Mouse (Mus musculus): Measurements from ENCODE around the gene Igsf3. TPM values are rescaled to one million over a fixed set of nuclear protein-coding genes. Genes with fewer than 3 reads are reported as not detected.

The Igsf3 gene
- polyA plus RNA-seq (2012; rRNA removed) (20.4 and 27.4 TPM in 2 replicates), polyA plus RNA-seq (2014; fragmentation: Nextera tagmentation; extraction: Ambion mirVana) (38.4 and 43.2 TPM in 2 replicates)

DNA sequence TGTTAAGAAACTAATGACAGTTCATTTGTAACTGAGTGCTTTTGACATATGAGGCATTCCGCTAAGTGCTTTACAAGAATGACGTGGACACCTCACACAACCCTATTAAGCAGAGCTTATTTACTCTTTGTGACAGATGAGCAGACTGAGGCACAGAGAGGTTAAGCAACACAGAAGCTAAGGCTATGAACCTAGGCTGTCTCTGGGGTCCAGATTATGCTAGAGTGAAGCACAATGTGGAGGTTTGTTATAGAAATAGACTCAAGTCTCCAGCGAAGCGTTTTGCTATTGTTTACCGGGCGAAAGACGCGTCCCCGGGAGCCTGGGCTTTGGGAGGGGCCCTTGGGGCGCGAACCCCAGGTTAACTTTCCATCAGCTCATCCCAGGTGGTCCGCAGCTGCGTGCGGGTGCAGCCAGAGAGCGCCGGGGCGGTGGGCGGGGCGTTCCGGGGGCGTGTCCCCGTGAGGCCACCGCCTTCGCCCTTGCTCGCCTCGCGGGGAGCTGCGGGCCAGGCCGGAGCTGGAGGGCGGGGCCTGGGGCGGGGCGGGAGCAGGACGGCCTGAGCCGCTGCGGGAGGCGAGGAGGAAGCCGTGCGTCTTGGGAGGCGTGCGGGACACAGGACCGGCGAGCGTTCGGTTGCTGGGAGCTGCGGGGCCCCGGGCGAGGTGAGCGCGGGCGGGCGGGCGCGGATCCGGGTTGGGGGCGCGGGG is at the start of gene Igsf3:
Igsf3 (plus strand) TSS at position 546 of the 710 bp plus-strand sequence.
- Histone ChIP-seq H3K4me1 (ENCODE audit: control insufficient read depth, insufficient read depth, low read length) (peaks cover 34% of the 10 kb centered on the region), H3K4me2 (replicated peaks; ENCODE audit: low read depth, low read length, severe bottlenecking) (peak within 1 kb of the TSS; percentile 91), H3K9me3 (ENCODE audit: control insufficient read depth, low read length) (no peaks in the 10 kb centered on the region), H3K4me3 (replicated peaks; ENCODE audit: low read length) (peak within 1 kb of the TSS; percentile 82), H3K27ac (replicated peaks; ENCODE audit: low read depth, low read length) (peak within 1 kb of the TSS; percentile 72), H3K27me3 (ENCODE audit: control insufficient read depth, insufficient read depth, low read length) (no peaks in the 10 kb centered on the region), H3K9ac (ENCODE audit: low read depth, low read length, severe bottlenecking) (peak within 1 kb of the TSS; percentile 87), H3K36me3 (ENCODE audit: control insufficient read depth, insufficient read depth, low read length) (no peaks in the 10 kb centered on the region)
- peak; percentile 92 for ATAC-seq (ENCODE audit: low FRiP score, low read depth)
- peak; percentile 80 for DNase-seq (ENCODE audit: low spot score)
- 0 out of 2 replicates have a peak, but pooled peaks have one; percentile 57 for TF ChIP-seq POLR2A (IDR thresholded peaks at IDR 0.05; ENCODE audit: borderline replicate concordance, extremely low read depth, insufficient read depth, insufficient read length)
- WGBS = 5% methylated on average over 40 of the region's 56 CpGs

DNA sequence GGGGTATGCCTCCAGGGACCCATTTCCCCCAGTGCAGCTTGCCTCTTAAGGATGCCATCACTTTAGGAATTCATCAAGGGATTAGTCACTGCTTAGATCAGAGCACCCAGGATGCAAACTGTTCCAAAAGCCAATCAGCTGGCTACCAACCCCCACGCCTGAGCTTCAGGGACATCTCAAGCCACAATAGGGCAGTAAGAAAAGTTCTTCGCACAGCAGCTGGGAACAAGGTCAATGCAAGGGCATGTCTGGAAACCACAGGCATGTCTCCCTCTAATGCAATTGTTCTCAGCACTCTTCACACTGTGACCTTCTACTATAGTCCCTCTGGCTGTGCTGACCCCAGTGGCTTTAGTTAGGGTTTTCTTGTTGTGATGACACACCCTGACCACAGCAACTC is 49.6 kb upstream of the Igsf3 start:
- Histone ChIP-seq H3K9ac (ENCODE audit: low read depth, low read length, severe bottlenecking) (no peak overlapping the region), H3K27ac (replicated peaks; ENCODE audit: low read depth, low read length) (no peak overlapping the region), H3K36me3 (ENCODE audit: control insufficient read depth, insufficient read depth, low read length) (no peaks in the 10 kb centered on the region), H3K4me1 (ENCODE audit: control insufficient read depth, insufficient read depth, low read length) (peaks cover 24% of the 10 kb centered on the region), H3K27me3 (ENCODE audit: control insufficient read depth, insufficient read depth, low read length) (no peaks in the 10 kb centered on the region), H3K9me3 (ENCODE audit: control insufficient read depth, low read length) (peaks cover 4% of the 10 kb centered on the region; the same call in 1 of the 2 replicates), H3K4me2 (replicated peaks; ENCODE audit: low read depth, low read length, severe bottlenecking) (no peak overlapping the region), H3K4me3 (replicated peaks; ENCODE audit: low read length) (no peak overlapping the region)
- WGBS = 69% methylated on average over 2 of the region's 2 CpGs
- DNase-seq (ENCODE audit: low spot score) (no peak), ATAC-seq (ENCODE audit: low FRiP score, low read depth) (no peak)
- no peak for TF ChIP-seq POLR2A (IDR thresholded peaks at IDR 0.05; ENCODE audit: borderline replicate concordance, extremely low read depth, insufficient read depth, insufficient read length)

DNA sequence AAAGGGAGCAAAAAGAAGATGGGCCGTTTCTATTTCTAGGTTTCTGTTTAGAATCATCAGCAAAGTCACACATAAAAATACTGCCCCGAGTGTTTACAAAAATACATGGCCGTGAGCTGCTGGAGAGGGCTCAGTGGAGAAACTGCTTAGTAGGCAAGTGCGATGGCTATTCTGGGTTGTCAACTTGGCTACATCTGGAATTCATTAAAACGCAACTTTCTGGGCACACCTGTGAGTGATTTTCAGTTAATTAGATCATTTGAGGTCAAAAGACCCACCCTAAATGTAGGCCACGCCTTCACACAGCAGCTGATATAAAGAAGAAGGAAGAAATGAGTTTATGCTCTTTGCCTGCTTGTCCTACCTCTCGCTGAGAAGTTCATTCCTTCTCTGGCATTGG is 48.3 kb upstream of the Igsf3 start:
- WGBS = 25% methylated on average over 7 of the region's 7 CpGs
- no peak for TF ChIP-seq POLR2A (IDR thresholded peaks at IDR 0.05; ENCODE audit: borderline replicate concordance, extremely low read depth, insufficient read depth, insufficient read length)
- Histone ChIP-seq H3K36me3 (ENCODE audit: control insufficient read depth, insufficient read depth, low read length) (no peaks in the 10 kb centered on the region), H3K4me1 (ENCODE audit: control insufficient read depth, insufficient read depth, low read length) (peaks cover 20% of the 10 kb centered on the region), H3K9me3 (ENCODE audit: control insufficient read depth, low read length) (peaks cover 4% of the 10 kb centered on the region; the same call in 1 of the 2 replicates), H3K4me2 (replicated peaks; ENCODE audit: low read depth, low read length, severe bottlenecking) (no peak overlapping the region), H3K9ac (ENCODE audit: low read depth, low read length, severe bottlenecking) (no peak overlapping the region), H3K27me3 (ENCODE audit: control insufficient read depth, insufficient read depth, low read length) (no peaks in the 10 kb centered on the region), H3K27ac (replicated peaks; ENCODE audit: low read depth, low read length) (no peak overlapping the region), H3K4me3 (replicated peaks; ENCODE audit: low read length) (no peak overlapping the region)
- no peak; the same call in 1 of the 2 replicates for ATAC-seq (ENCODE audit: low FRiP score, low read depth)
- no peak for DNase-seq (ENCODE audit: low spot score)

DNA sequence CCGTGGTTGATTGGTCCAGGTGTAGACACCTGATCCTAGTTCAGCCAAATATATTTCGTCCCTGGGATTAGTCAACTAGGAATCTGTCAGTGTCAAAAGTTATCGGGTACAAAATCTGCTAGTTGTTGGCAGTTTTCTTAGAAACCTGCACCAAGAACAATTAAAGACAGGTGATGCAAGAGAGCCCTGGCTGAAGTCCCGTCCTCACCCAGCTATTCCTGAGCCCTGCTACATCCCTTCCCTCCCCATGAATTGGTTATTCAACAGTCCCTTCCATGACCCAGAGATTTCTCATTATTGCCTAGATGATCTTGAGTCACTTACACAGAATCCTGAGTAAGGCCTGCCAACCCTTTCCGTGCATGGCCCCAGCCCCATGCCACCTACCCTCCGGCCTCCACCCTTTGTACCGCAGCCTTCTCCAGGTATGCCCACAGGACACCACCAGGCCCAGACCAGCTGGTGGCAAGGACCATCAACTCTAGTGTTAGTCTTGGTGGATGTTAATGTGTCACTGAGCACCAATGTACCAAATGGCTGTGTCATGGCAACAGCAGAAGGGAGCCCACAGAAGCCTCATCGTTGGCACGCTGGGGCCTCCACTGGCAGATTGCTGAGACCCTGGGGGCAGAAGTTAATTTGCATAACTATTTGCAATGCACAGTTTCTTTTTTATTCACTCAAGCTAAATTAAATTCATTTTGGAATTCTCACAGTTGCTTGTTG is 33.5 kb upstream of the Igsf3 start:
- 82% methylated on average over 9 of the region's 9 CpGs for WGBS
- Histone ChIP-seq H3K27ac (replicated peaks; ENCODE audit: low read depth, low read length) (no peak overlapping the region), H3K9me3 (ENCODE audit: control insufficient read depth, low read length) (no peaks in the 10 kb centered on the region), H3K4me3 (replicated peaks; ENCODE audit: low read length) (no peak overlapping the region), H3K27me3 (ENCODE audit: control insufficient read depth, insufficient read depth, low read length) (no peaks in the 10 kb centered on the region), H3K9ac (ENCODE audit: low read depth, low read length, severe bottlenecking) (no peak overlapping the region), H3K36me3 (ENCODE audit: control insufficient read depth, insufficient read depth, low read length) (no peaks in the 10 kb centered on the region), H3K4me1 (ENCODE audit: control insufficient read depth, insufficient read depth, low read length) (peaks cover 10% of the 10 kb centered on the region), H3K4me2 (replicated peaks; ENCODE audit: low read depth, low read length, severe bottlenecking) (no peak overlapping the region)
- TF ChIP-seq POLR2A (IDR thresholded peaks at IDR 0.05; ENCODE audit: borderline replicate concordance, extremely low read depth, insufficient read depth, insufficient read length) = no peak
- no peak for DNase-seq (ENCODE audit: low spot score)
- ATAC-seq (ENCODE audit: low FRiP score, low read depth) = no peak

DNA sequence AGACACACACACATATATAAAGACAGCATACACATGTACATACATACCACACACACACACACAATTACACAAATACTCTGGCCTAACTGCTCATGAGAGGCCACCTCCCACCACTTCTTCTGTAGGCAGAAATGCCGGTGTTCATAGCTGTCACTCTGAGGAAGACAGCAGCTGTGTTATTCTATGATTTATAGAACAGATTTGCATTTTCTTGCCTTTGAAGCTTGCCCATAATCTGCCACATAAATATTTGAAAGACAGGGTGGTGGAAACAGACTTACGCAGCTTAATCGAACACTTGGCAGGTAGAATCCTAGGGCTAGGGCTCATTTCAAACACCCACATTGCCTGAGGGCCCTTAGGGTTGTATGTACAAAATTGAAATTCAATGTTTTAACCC is 32.6 kb upstream of the Igsf3 start:
- WGBS = 46% methylated on average over 3 of the region's 3 CpGs
- Histone ChIP-seq H3K4me1 (ENCODE audit: control insufficient read depth, insufficient read depth, low read length) (peaks cover 19% of the 10 kb centered on the region), H3K4me3 (replicated peaks; ENCODE audit: low read length) (no peak overlapping the region), H3K9ac (ENCODE audit: low read depth, low read length, severe bottlenecking) (no peak overlapping the region), H3K27ac (replicated peaks; ENCODE audit: low read depth, low read length) (no peak overlapping the region), H3K9me3 (ENCODE audit: control insufficient read depth, low read length) (no peaks in the 10 kb centered on the region), H3K36me3 (ENCODE audit: control insufficient read depth, insufficient read depth, low read length) (no peaks in the 10 kb centered on the region), H3K4me2 (replicated peaks; ENCODE audit: low read depth, low read length, severe bottlenecking) (no peak overlapping the region), H3K27me3 (ENCODE audit: control insufficient read depth, insufficient read depth, low read length) (no peaks in the 10 kb centered on the region)
- ATAC-seq (ENCODE audit: low FRiP score, low read depth) = no peak
- no peak for DNase-seq (ENCODE audit: low spot score)
- TF ChIP-seq POLR2A (IDR thresholded peaks at IDR 0.05; ENCODE audit: borderline replicate concordance, extremely low read depth, insufficient read depth, insufficient read length) = no peak
